Mouse (Mus musculus) left cerebral cortex, postnatal 10 days (tissue): Measurements from ENCODE around the gene Slain2. TPM values are rescaled to one million over a fixed set of nuclear protein-coding genes. Genes with fewer than 3 reads are reported as not detected.

Experiments
- DNase-seq, 2 experiments: peaks; one replicate each; pipeline ENCODE4 v3.0.0; 2021 to 2022; ENCODE audit warnings: low spot score in 2 of 2, mixed read lengths in 1 of 2; ENCODE audit errors: extremely low spot score in 1 of 2
- intact Hi-C: fragments of 180-260 bp; cut with DNase I; formaldehyde crosslinking; loops from one replicate; pipeline ENCODE4 v1.15.1; 2025
- total RNA-seq, 2 experiments: library from RNA; stranded (reverse); gene quantifications; 2 replicates each; pipeline ENCODE4 v1.2.3; 2021

Slain2 gene
- total RNA-seq, result 10 to 100 TPM; 38.0 to 39.7 TPM

GRCm38 (mm10) chr5:72913648-72914557 is at the start of gene Slain2:
Slain2 (plus strand) TSS chr5:72914304.
- intact Hi-C loops, result no loop called here
- DNase-seq, result peak; percentile 89 to 99

GRCm38 (mm10) chr5:72864654-72865178 is 49.4 kb upstream of the Slain2 start:
- intact Hi-C loops, result no loop called here
- DNase-seq, result no peak

GRCm38 (mm10) chr5:72866260-72866905 is 47.7 kb upstream of the Slain2 start:
- intact Hi-C loops, result no loop called here
- DNase-seq, result no peak

GRCm38 (mm10) chr5:72867036-72867672 is 47.0 kb upstream of the Slain2 start:
- no peak for DNase-seq

GRCm38 (mm10) chr5:72868091-72868875 is 45.8 kb upstream of the Slain2 start, which contains the start of gene Tec:
Tec (minus strand) TSS chr5:72868483.
- peak; percentile 66 to 92 for DNase-seq
- intact Hi-C loops, result no loop called here

More at GRCm38 (mm10) chr5:72867036-72867672, 47.0 kb upstream of the Slain2 start:
- intact Hi-C loops, result no loop called here

- intact Hi-C loops, result no loop called here
- DNase-seq, result no peak
Observed at GRCm38 (mm10) chr5:72869779-72870608, 44.1 kb upstream of the Slain2 start.

GRCm38 (mm10) chr5:72871114-72871513 is 43.0 kb upstream of the Slain2 start:
- DNase-seq, result no peak
- intact Hi-C loops, result no loop called here

- DNase-seq, result no peak
- intact Hi-C loops, result loop anchor here (5.0 kb wide), 1 partner anchor 67 kb away; no protein-coding TSS in a partner anchor
Observed at GRCm38 (mm10) chr5:72879736-72880135, 34.4 kb upstream of the Slain2 start.

- DNase-seq, result no peak
Observed at GRCm38 (mm10) chr5:72881748-72882411, 32.2 kb upstream of the Slain2 start.

GRCm38 (mm10) chr5:72882412-72882765 is 31.7 kb upstream of the Slain2 start:
- intact Hi-C loops, result no loop called here
- no peak for DNase-seq

More at GRCm38 (mm10) chr5:72881748-72882411, 32.2 kb upstream of the Slain2 start:
- intact Hi-C loops, result no loop called here

- no peak for DNase-seq
- intact Hi-C loops, result no loop called here
Observed at GRCm38 (mm10) chr5:72883706-72884105, 30.4 kb upstream of the Slain2 start.

GRCm38 (mm10) chr5:72886458-72887222 is 27.5 kb upstream of the Slain2 start:
- no peak for DNase-seq
- intact Hi-C loops, result no loop called here

- no peak for DNase-seq
- intact Hi-C loops, result no loop called here
Observed at GRCm38 (mm10) chr5:72888260-72888659, 25.8 kb upstream of the Slain2 start.

GRCm38 (mm10) chr5:72891534-72891933 is 22.6 kb upstream of the Slain2 start:
- peak in 1 of 2 experiments; percentile 45 for DNase-seq
- intact Hi-C loops, result no loop called here

GRCm38 (mm10) chr5:72893987-72894386 is 20.1 kb upstream of the Slain2 start:
- intact Hi-C loops, result no loop called here
- no peak for DNase-seq

- intact Hi-C loops, result no loop called here
- DNase-seq, result no peak
Observed at GRCm38 (mm10) chr5:72895261-72895660, 18.8 kb upstream of the Slain2 start.
